38 mouse cellular contexts compared by ENCODE assay signal in the genomic region with DNA sequence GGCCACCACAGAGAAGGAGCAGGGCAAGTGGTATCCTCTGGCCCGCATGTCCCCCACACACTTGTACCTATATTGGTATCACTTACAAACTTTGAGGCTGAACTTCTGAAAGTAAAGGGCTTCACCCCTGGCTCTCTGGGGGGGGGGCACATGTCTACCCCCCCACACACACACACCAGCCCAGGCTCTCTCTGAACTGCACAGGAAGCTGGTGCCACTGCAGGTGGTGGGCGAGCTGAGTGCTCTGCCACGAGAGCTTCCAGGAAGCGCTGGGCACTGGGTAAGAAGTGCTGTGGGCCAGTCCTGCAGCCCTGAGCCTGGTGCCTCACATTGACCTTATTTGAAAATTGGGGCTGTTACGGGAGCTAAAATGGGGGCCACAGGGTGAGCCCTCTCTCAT. TPM values are rescaled to one million over a fixed set of nuclear protein-coding genes. Genes with fewer than 3 reads are reported as not detected.
A peak's percentile ranks its signal among the peaks of the same experiment; 100 is the strongest.
DNase-seq lines count a peak whose midpoint lies in the region; ATAC-seq lines count a peak whose summit lies in the region.
"Had no signal": no experiment of that assay in that cellular context is flagged by ENCODE, and none has a peak within 500 bp of the region (broad histone marks: within the 10 kb centered on the region; RNA-seq: fewer than 3 reads in every experiment).

No protein-coding gene starts in this region.

- H3K9me3 ChIP-seq in limb, embryonic 10.5 days (replicated peaks) = no peaks in the 10 kb centered on the region
- H3K9me3 ChIP-seq: embryonic facial prominence, embryonic 12.5 days; G1E; heart, embryonic 13.5 days; hindbrain, embryonic 13.5 days; megakaryocyte, embryonic 14.5 days; neural tube, embryonic 15.5 days had no signal

- no peak overlapping the region for H3K27ac ChIP-seq in limb, embryonic 10.5 days
- H3K27ac ChIP-seq: embryonic facial prominence, embryonic 12.5 days; heart, embryonic 13.5 days; hindbrain, embryonic 13.5 days; neural tube, embryonic 15.5 days had no signal

- H3K36me3 ChIP-seq in limb, embryonic 10.5 days = no peaks in the 10 kb centered on the region
- H3K36me3 ChIP-seq: embryonic facial prominence, embryonic 12.5 days; G1E; heart, embryonic 13.5 days; hindbrain, embryonic 13.5 days; neural tube, embryonic 15.5 days had no signal

- peak; percentile 38; the same call in 1 of the 2 replicates for ATAC-seq in common myeloid progenitor, adult 5-6 weeks (replicated peaks; ENCODE audit: low read depth, poor library complexity, severe bottlenecking)
- peak; percentile 18; the same call in 1 of the 2 replicates for ATAC-seq in megakaryocyte progenitor cell, adult 5-6 weeks (replicated peaks; ENCODE audit: poor library complexity)
- ATAC-seq: Patski had no signal

- peak; percentile 31 for DNase-seq in CD4-positive helper T cell, adult 2 months (ENCODE audit: low read depth, low spot score)
- peak; percentile 80 for DNase-seq in thymus, postnatal 14 days
- no peak for DNase-seq in natural killer cell, adult 2 months (ENCODE audit: low spot score in 2 of 2)
- DNase-seq in embryo, embryonic 9.5 days (ENCODE audit: extremely low spot score) = no peak
- DNase-seq in limb, embryonic 10.5 days (ENCODE audit: low spot score) = no peak
- no peak for DNase-seq in gastrocnemius, postnatal 25 days
- DNase-seq: adrenal gland, adult 8-10 months; cerebellum, adult 11-12 months; cerebellum, postnatal 10 days; heart, adult 18-20 months; heart, postnatal 14 days; kidney, adult 2 months; kidney, postnatal 14 days; left cerebral cortex, postnatal 4 days; liver; lung, postnatal 10 days; midbrain, embryonic 14.5 days; right cerebral cortex, adult 18-20 months had no signal

- 88% methylated on average over 5 of the region's 5 CpGs for WGBS in limb, embryonic 10.5 days

- no peak overlapping the region for H3K4me3 ChIP-seq in limb, embryonic 10.5 days
- H3K4me3 ChIP-seq: embryonic facial prominence, embryonic 12.5 days; heart, embryonic 13.5 days; hindbrain, embryonic 13.5 days; megakaryocyte, embryonic 14.5 days; myocyte; neural tube, embryonic 15.5 days had no signal

- no peaks in the 10 kb centered on the region for H3K27me3 ChIP-seq in limb, embryonic 10.5 days (ENCODE audit: low read depth, poor library complexity, severe bottlenecking)
- H3K27me3 ChIP-seq: embryonic facial prominence, embryonic 12.5 days; hindbrain, embryonic 13.5 days; neural tube, embryonic 15.5 days had no signal

- H3K4me1 ChIP-seq in limb, embryonic 10.5 days = no peaks in the 10 kb centered on the region
- H3K4me1 ChIP-seq: embryonic facial prominence, embryonic 12.5 days; heart, embryonic 13.5 days; hindbrain, embryonic 13.5 days; neural tube, embryonic 15.5 days had no signal

RNA-seq across cellular contexts. Expression of a gene that starts 12.9 kb away (rescaled TPM):
- 7.6 and 7.7 TPM in 2 replicates for total RNA-seq in common myeloid progenitor, adult 5-6 weeks (2017)
- 6.4 and 8.8 TPM in 2 replicates for total RNA-seq in megakaryocyte progenitor cell, adult 5-6 weeks (2015)
- total RNA-seq in megakaryocyte progenitor cell, adult 5-6 weeks (2017) = 4.8 and 5.0 TPM in 2 replicates
- 3.2 and 4.5 TPM in 2 replicates for polyA plus RNA-seq in limb, embryonic 10.5 days (2016; fragmentation: Nextera tagmentation; extraction: Ambion mirVana)
- 1 to 10 TPM; 3.0 to 4.1 TPM for total RNA-seq in gastrocnemius, postnatal 25 days (2021)

RNA-seq across cellular contexts. Expression of a gene that starts 30.6 kb away (rescaled TPM):
- total RNA-seq in common myeloid progenitor, adult 5-6 weeks (2017) = not detected in 2 replicates
- not detected in 2 replicates for total RNA-seq in megakaryocyte progenitor cell, adult 5-6 weeks (2015)
- total RNA-seq in megakaryocyte progenitor cell, adult 5-6 weeks (2017) = not detected in 2 replicates
- not detected in 2 replicates for polyA plus RNA-seq in limb, embryonic 10.5 days (2016; fragmentation: Nextera tagmentation; extraction: Ambion mirVana)
- not detected for total RNA-seq in gastrocnemius, postnatal 25 days (2021)
- total RNA-seq: CH12.LX; gastrocnemius, adult 8-10 months; heart, adult 18-20 months; heart, postnatal 14 days; layer of hippocampus, adult 18-20 months; layer of hippocampus, postnatal 14 days; left cerebral cortex, adult 8-10 months; left cerebral cortex, postnatal 4 days had no signal
- polyA plus RNA-seq: embryonic facial prominence, embryonic 12.5 days; forebrain, embryonic 11.5 days; G1E; heart, embryonic 13.5 days; intestine, embryonic 14.5 days; liver, embryonic 16.5 days; midbrain, embryonic 14.5 days; myocyte; neural tube, embryonic 15.5 days; Patski; stomach, embryonic 16.5 days; urinary bladder, adult 2 months had no signal

RNA-seq across cellular contexts. Expression of a gene that starts 31.6 kb away (rescaled TPM):
- total RNA-seq in common myeloid progenitor, adult 5-6 weeks (2017) = 0.05 TPM in 1 of 2 replicates, not detected in the other
- 0.07 TPM in 1 of 2 replicates, not detected in the other for total RNA-seq in megakaryocyte progenitor cell, adult 5-6 weeks (2015)
- total RNA-seq in megakaryocyte progenitor cell, adult 5-6 weeks (2017) = not detected in 2 replicates
- polyA plus RNA-seq in limb, embryonic 10.5 days (2016; fragmentation: Nextera tagmentation; extraction: Ambion mirVana) = 0.50 and 0.73 TPM in 2 replicates
- total RNA-seq in gastrocnemius, postnatal 25 days (2021) = not detected
- total RNA-seq: gastrocnemius, adult 8-10 months; heart, adult 18-20 months; heart, postnatal 14 days had no signal
- polyA plus RNA-seq: G1E, Patski had no signal

Comparison
In these comparisons a context has a peak if more than half of its experiments do, and no peak if none do; other contexts are left out.
1. DNase-seq: peak in CD4-positive helper T cell, adult 2 months (single experiment) and thymus, postnatal 14 days (single experiment); none in natural killer cell, adult 2 months (0 of 2), embryo, embryonic 9.5 days (single experiment), limb, embryonic 10.5 days (single experiment) and gastrocnemius, postnatal 25 days (single experiment).